Mouse (Mus musculus): ENCODE data around the gene Pgbd5.

DNA sequence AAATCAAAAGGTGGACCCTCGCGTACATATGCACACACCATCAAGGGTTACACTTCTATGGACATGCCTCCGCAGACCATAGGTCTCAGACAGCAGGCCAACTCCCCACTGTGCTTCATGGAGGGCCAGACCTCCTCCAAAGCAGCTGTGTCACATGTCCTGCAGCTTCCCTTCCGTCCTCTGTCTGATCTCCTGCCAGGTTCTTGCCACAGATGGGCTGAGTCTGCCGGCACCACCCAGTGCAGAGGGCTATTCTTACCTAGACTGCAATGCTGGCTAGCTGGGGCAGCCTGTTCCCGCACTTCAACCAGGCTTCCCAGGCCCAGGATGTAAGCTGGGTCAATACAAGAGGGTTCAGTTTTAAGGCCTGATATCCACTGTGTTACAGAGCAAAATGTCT lies 64.3 kb downstream of the Pgbd5 start:
- TF ChIP-seq CTCF (IDR thresholded peaks at IDR 0.05; ENCODE audit: control insufficient read depth, insufficient read depth, insufficient replicate concordance, low read depth, low read length) = no peak
- no peak for TF ChIP-seq POLR2A (IDR thresholded peaks at IDR 0.05; ENCODE audit: control insufficient read depth, low read depth, low read length)
